Mouse (Mus musculus): ENCODE data around the gene Timp1. TPM values are rescaled to one million over a fixed set of nuclear protein-coding genes. Genes with fewer than 3 reads are reported as not detected.
A peak's percentile ranks its signal among the peaks of the same experiment; 100 is the strongest.

Timp1 gene
- polyA plus RNA-seq, 1 experiment from 2014 or later = 22.0 TPM

DNA sequence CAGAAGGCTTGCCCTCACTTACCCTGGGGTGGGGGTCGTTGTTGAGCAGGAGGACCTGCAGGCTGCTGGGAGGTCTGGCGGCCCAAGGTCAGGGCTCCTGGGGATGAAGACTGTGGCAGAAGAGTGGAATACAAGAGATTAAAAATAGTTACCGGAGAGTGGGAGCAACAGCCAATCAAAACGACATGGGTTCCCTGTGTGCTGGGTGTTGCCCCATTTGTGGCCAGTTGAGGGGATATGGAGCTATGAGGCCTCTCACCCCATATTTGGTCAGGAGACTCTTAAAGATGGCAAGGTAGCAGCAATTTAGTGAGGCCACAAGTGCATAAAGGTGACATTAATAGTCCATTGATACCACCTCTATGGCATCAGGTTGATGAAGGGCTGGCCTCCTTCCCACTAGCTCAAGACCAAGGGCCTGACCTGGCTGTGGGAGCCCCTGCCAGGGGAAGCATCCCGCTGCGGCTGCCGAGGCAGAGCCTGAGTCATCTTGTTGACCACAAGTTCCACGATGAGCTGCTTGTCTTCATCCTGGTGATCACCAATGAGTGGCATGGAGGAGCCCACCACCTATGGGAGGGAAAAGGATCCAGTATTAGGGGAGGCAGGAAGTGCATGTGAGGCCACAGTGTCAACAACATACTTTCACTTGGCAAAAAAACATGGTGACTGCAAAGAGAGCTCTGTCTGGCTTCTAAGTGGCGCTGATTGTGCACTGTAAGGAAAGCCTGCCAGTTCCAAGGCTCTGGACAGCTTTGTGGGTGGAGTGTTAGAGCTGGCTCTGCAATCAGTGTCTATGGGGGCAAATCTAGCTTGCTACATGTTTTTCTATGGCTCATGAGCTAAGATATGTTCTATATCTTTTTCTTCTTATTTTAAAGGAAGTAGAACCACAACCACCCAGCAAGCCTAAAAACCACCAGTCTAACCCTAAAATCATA lies 6.5 kb upstream of the Timp1 start:
- Histone ChIP-seq H3K9ac (ENCODE audit: low read length) (0 out of 2 replicates have a peak overlapping the region, but pooled peaks have one; percentile 50), H3K27ac (ENCODE audit: low read length) (no peak overlapping the region), H3K4me1 (ENCODE audit: control insufficient read depth, insufficient read depth, low read length) (peaks cover 11% of the 10 kb centered on the region), H3K4me2 (ENCODE audit: low read depth, low read length) (no peak overlapping the region; the same call in 1 of the 2 replicates), H3K9me3 (replicated peaks; ENCODE audit: control insufficient read depth, low read length) (no peaks in the 10 kb centered on the region; the same call in 1 of the 2 replicates), H3K27me3 (ENCODE audit: control insufficient read depth, insufficient read depth, low read length) (no peaks in the 10 kb centered on the region), H3K4me3 (ENCODE audit: low read length) (no peak overlapping the region), H3K36me3 (ENCODE audit: control insufficient read depth, insufficient read depth) (no peaks in the 10 kb centered on the region)
- no peak for ATAC-seq (replicated peaks; ENCODE audit: extremely low read depth, insufficient read depth, low FRiP score)
- WGBS = 74% methylated on average over 9 of the region's 9 CpGs

DNA sequence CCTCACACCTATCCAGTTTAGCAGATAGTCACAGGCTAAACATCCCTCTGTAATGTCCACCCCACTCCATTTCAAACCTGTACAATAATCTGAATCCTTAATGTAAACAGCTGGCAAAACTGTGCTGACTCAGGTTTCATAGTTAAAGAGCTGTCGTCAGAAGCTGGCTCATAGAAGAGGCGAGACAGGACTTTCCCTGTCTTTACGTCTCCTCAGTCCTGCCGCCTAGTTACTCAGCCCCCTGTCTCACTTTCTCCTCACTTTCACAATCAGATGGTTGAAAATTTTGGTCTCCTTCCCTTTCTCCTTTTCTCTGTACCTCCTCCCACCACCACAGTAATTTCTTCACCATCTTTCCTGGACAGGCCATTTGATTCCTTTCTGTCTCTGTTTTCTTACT lies 1.9 kb upstream of the Timp1 start:
- H3K9ac ChIP-seq (ENCODE audit: low read length) = no peak overlapping the region
- H3K9me3 ChIP-seq (replicated peaks; ENCODE audit: control insufficient read depth, low read length) = no peaks in the 10 kb centered on the region
- H3K4me1 ChIP-seq (ENCODE audit: control insufficient read depth, insufficient read depth, low read length) = peaks cover 3% of the 10 kb centered on the region
- no peaks in the 10 kb centered on the region for H3K36me3 ChIP-seq (ENCODE audit: control insufficient read depth, insufficient read depth)
- H3K27ac ChIP-seq (ENCODE audit: low read length) = no peak overlapping the region
- no peak overlapping the region for H3K4me3 ChIP-seq (ENCODE audit: low read length)
- WGBS = 54% methylated on average over 4 of the region's 4 CpGs
- no peak overlapping the region for H3K4me2 ChIP-seq (ENCODE audit: low read depth, low read length)
- H3K27me3 ChIP-seq (ENCODE audit: control insufficient read depth, insufficient read depth, low read length) = no peaks in the 10 kb centered on the region
- no peak for ATAC-seq (replicated peaks; ENCODE audit: extremely low read depth, insufficient read depth, low FRiP score)

DNA sequence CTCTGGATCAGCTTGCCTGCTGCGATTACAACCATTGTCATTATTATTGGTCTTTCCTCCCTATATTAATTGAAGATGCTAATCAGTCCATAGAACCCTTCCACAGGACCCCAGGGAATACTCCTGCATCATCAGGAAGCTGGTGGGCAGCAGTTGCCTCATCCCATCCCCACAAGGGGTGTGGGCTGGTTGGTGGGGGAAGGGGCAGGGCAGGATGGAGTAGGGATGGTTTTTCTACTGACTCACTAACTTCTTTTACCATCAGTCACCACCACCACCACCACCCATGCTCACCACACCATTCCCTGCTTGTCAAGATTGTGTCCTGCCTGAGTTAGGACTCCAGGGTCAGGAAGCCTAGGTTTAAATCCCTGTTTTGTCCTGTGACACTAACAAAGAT lies 763 bp upstream of the Timp1 start:
- H3K9me3 ChIP-seq (replicated peaks; ENCODE audit: control insufficient read depth, low read length) = no peaks in the 10 kb centered on the region
- H3K9ac ChIP-seq (ENCODE audit: low read length) = no peak overlapping the region
- H3K27ac ChIP-seq (ENCODE audit: low read length) = no peak overlapping the region
- H3K36me3 ChIP-seq (ENCODE audit: control insufficient read depth, insufficient read depth) = no peaks in the 10 kb centered on the region
- H3K27me3 ChIP-seq (ENCODE audit: control insufficient read depth, insufficient read depth, low read length) = no peaks in the 10 kb centered on the region
- H3K4me1 ChIP-seq (ENCODE audit: control insufficient read depth, insufficient read depth, low read length) = no peaks in the 10 kb centered on the region
- H3K4me2 ChIP-seq (ENCODE audit: low read depth, low read length) = no peak overlapping the region
- no peak overlapping the region for H3K4me3 ChIP-seq (ENCODE audit: low read length)
- ATAC-seq (replicated peaks; ENCODE audit: extremely low read depth, insufficient read depth, low FRiP score) = no peak
- WGBS = 67% methylated on average over 1 of the region's 1 CpGs

DNA sequence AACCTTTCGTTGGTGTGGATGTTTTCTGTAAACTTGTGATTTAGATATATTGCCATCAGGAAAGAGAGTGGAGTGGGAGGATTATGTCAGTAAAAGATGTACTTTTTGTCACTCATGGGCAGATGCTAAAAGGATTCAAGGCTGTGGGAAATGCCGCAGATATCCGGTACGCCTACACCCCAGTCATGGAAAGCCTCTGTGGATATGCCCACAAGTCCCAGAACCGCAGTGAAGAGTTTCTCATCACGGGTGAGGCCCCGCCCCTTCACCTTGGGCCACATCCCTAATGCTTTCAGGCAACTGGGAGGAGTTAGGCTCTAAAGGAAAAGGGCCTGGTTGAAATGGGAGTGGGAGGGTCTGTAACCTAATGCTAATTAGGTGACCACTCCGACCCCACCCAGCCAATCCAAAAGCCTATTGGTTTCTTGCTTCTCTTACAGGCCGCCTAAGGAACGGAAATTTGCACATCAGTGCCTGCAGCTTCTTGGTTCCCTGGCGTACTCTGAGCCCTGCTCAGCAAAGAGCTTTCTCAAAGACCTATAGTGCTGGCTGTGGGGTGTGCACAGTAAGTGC lies 3.0 kb downstream of the Timp1 start:
- 39% methylated on average over 11 of the region's 11 CpGs for WGBS
- H3K27me3 ChIP-seq (ENCODE audit: control insufficient read depth, insufficient read depth, low read length) = no peaks in the 10 kb centered on the region

DNA sequence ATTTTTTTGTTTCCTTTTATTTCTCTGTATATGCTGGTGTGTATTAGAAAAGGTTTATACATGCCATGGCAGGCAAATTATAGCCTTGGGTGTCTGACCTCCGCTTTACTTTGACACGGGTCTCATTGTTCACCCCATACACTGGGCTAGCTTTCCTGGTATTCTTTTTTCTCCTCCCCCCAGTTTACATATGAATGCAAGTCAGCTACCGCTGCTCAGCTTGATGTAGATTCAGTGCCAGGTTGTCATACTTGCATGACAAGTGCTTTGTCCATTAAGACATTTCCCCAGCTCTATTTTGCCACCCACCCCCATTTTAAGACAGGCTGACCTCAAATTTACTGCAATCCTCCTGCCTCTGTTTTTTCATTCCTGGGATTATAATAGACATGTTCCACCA lies 5.3 kb downstream of the Timp1 start:
- no peaks in the 10 kb centered on the region for H3K27me3 ChIP-seq (ENCODE audit: control insufficient read depth, insufficient read depth, low read length)
- WGBS = 85% methylated on average over 3 of the region's 3 CpGs

More for the DNA sequence above, 3.0 kb downstream of the Timp1 start:
- Histone ChIP-seq H3K9me3 (replicated peaks; ENCODE audit: control insufficient read depth, low read length) (no peaks in the 10 kb centered on the region), H3K4me2 (ENCODE audit: low read depth, low read length) (no peak overlapping the region), H3K4me1 (ENCODE audit: control insufficient read depth, insufficient read depth, low read length) (no peaks in the 10 kb centered on the region), H3K9ac (ENCODE audit: low read length) (no peak overlapping the region), H3K36me3 (ENCODE audit: control insufficient read depth, insufficient read depth) (no peaks in the 10 kb centered on the region), H3K27ac (ENCODE audit: low read length) (no peak overlapping the region), H3K4me3 (ENCODE audit: low read length) (no peak overlapping the region)
- ATAC-seq (replicated peaks; ENCODE audit: extremely low read depth, insufficient read depth, low FRiP score) = no peak

DNA sequence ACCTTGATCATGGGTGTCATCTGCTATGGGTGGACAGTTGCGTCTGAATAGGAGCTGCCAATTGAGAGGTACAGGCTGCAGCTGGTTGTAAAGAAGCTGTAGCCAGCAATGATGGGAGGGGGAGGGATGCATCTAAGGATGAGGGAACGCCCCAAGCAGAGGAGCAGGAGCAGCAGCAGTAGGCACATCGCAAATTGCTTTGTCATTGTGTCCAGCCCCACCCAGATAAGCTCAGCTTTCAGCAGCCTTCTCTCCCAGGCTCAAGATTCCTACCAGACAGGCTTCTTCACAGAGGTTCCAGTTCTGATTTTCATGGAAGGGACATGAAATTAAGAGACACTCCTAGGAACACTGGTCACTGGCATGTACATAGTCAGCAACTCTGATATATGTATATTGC lies 40.1 kb downstream of the Timp1 start:
- Histone ChIP-seq H3K4me3 (ENCODE audit: low read length) (no peak overlapping the region), H3K27me3 (ENCODE audit: control insufficient read depth, insufficient read depth, low read length) (no peaks in the 10 kb centered on the region), H3K9me3 (replicated peaks; ENCODE audit: control insufficient read depth, low read length) (0 out of 2 replicates have a peak, but pooled peaks cover 2% of the 10 kb centered on the region), H3K9ac (ENCODE audit: low read length) (no peak overlapping the region), H3K27ac (ENCODE audit: low read length) (no peak overlapping the region), H3K4me2 (ENCODE audit: low read depth, low read length) (no peak overlapping the region), H3K4me1 (ENCODE audit: control insufficient read depth, insufficient read depth, low read length) (no peaks in the 10 kb centered on the region), H3K36me3 (ENCODE audit: control insufficient read depth, insufficient read depth) (no peaks in the 10 kb centered on the region)
- 33% methylated on average over 3 of the region's 3 CpGs for WGBS
- no peak for ATAC-seq (replicated peaks; ENCODE audit: extremely low read depth, insufficient read depth, low FRiP score)

More for the DNA sequence above, 5.3 kb downstream of the Timp1 start:
- ATAC-seq (replicated peaks; ENCODE audit: extremely low read depth, insufficient read depth, low FRiP score) = no peak
- Histone ChIP-seq H3K9me3 (replicated peaks; ENCODE audit: control insufficient read depth, low read length) (no peaks in the 10 kb centered on the region), H3K36me3 (ENCODE audit: control insufficient read depth, insufficient read depth) (no peaks in the 10 kb centered on the region), H3K9ac (ENCODE audit: low read length) (no peak overlapping the region), H3K4me2 (ENCODE audit: low read depth, low read length) (no peak overlapping the region), H3K4me1 (ENCODE audit: control insufficient read depth, insufficient read depth, low read length) (no peaks in the 10 kb centered on the region), H3K27ac (ENCODE audit: low read length) (no peak overlapping the region), H3K4me3 (ENCODE audit: low read length) (no peak overlapping the region)

DNA sequence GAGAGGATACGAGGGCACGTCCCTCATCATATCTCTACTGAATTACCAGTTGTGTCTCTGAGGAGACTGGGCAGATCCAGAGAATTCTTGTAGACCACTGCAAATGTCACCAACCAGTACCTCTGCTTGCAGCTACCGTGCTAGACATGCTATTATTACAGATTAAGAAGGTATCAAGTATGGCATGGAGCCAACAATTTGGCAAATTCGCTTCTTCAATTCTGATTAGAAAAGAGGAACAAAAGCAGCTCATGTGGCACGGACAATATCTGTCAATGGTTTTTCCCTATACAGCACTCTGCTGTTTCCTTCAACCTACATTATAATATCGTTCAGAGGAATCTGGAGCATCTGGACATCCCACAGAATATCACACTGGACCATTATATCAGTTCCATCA lies 43.8 kb downstream of the Timp1 start:
- Histone ChIP-seq H3K9ac (ENCODE audit: low read length) (no peak overlapping the region), H3K27me3 (ENCODE audit: control insufficient read depth, insufficient read depth, low read length) (no peaks in the 10 kb centered on the region), H3K4me3 (ENCODE audit: low read length) (no peak overlapping the region), H3K4me2 (ENCODE audit: low read depth, low read length) (no peak overlapping the region), H3K27ac (ENCODE audit: low read length) (no peak overlapping the region), H3K4me1 (ENCODE audit: control insufficient read depth, insufficient read depth, low read length) (no peaks in the 10 kb centered on the region), H3K36me3 (ENCODE audit: control insufficient read depth, insufficient read depth) (no peaks in the 10 kb centered on the region), H3K9me3 (replicated peaks; ENCODE audit: control insufficient read depth, low read length) (0 out of 2 replicates have a peak, but pooled peaks cover 2% of the 10 kb centered on the region)
- 67% methylated on average over 6 of the region's 6 CpGs for WGBS
- no peak for ATAC-seq (replicated peaks; ENCODE audit: extremely low read depth, insufficient read depth, low FRiP score)

DNA sequence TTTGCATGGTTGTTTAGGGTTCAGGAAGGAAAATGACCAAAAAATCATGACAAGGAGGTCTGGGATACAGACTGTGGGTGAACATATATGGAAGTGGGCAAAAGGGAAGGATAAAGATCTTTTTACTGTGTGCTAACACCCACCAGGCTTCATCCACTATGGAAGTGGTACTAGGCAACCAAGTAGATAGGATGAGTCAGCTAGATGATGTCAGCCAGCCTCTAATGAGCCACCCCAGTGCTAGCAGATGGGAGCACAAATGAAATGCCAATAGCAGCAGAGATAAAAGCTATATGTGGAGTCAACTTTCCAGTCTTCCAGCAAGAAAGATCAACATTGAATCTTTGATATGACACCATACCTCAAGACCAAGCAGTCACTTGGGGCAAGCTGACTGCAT lies 45.1 kb downstream of the Timp1 start:
- Histone ChIP-seq H3K27me3 (ENCODE audit: control insufficient read depth, insufficient read depth, low read length) (peaks cover 2% of the 10 kb centered on the region; the same call in 1 of the 2 replicates), H3K4me3 (ENCODE audit: low read length) (no peak overlapping the region), H3K4me2 (ENCODE audit: low read depth, low read length) (no peak overlapping the region), H3K9ac (ENCODE audit: low read length) (no peak overlapping the region), H3K4me1 (ENCODE audit: control insufficient read depth, insufficient read depth, low read length) (no peaks in the 10 kb centered on the region), H3K9me3 (replicated peaks; ENCODE audit: control insufficient read depth, low read length) (0 out of 2 replicates have a peak, but pooled peaks cover 2% of the 10 kb centered on the region), H3K27ac (ENCODE audit: low read length) (no peak overlapping the region), H3K36me3 (ENCODE audit: control insufficient read depth, insufficient read depth) (no peaks in the 10 kb centered on the region)
- no peak for ATAC-seq (replicated peaks; ENCODE audit: extremely low read depth, insufficient read depth, low FRiP score)

DNA sequence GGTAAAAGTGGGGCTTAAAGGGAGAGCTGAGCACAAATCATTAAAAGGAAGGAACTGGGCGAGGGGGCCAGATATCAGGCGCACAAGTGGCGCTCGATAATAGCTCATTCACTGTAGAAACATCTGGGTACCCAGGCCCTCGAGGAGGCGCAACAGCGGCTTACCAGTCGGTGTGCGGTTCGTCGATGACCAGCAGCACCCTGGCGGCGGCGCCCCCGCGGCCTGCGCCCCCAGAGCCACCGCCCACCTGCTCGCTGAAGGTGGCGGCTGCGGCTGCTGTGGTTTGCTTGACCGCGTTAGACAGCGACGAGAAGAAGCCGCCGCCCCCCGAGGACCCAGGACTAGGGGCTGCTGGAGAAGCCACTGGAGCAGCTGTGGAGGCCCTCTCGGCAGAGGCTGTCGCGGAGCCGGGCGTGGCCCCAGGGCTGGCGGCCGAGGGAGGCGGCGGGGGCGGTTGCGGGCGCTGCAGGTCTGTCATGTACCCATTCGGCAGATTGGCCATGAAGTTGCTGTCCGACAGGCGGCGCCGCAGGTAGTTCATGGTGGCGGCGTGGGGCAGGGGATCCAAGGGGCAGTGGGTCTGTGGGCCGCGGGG lies 50.4 kb downstream of the Timp1 start:
- Histone ChIP-seq H3K4me3 (ENCODE audit: low read length) (peak overlapping the region; percentile 47), H3K27me3 (ENCODE audit: control insufficient read depth, insufficient read depth, low read length) (peaks cover 2% of the 10 kb centered on the region; the same call in 1 of the 2 replicates), H3K4me1 (ENCODE audit: control insufficient read depth, insufficient read depth, low read length) (no peaks in the 10 kb centered on the region), H3K9ac (ENCODE audit: low read length) (no peak overlapping the region), H3K36me3 (ENCODE audit: control insufficient read depth, insufficient read depth) (no peaks in the 10 kb centered on the region), H3K4me2 (ENCODE audit: low read depth, low read length) (peak overlapping the region; percentile 74), H3K9me3 (replicated peaks; ENCODE audit: control insufficient read depth, low read length) (no peaks in the 10 kb centered on the region), H3K27ac (ENCODE audit: low read length) (no peak overlapping the region)
- WGBS = 13% methylated on average over 49 of the region's 49 CpGs
- ATAC-seq (replicated peaks; ENCODE audit: extremely low read depth, insufficient read depth, low FRiP score) = 0 out of 2 replicates have a peak, but pooled peaks have one; percentile 14
